Mouse (Mus musculus): Measurements from ENCODE around the gene Usp6nl. TPM values are rescaled to one million over a fixed set of nuclear protein-coding genes. Genes with fewer than 3 reads are reported as not detected.

Usp6nl gene
- polyA plus RNA-seq, 2 experiments = 2.8 to 3.3 TPM

DNA sequence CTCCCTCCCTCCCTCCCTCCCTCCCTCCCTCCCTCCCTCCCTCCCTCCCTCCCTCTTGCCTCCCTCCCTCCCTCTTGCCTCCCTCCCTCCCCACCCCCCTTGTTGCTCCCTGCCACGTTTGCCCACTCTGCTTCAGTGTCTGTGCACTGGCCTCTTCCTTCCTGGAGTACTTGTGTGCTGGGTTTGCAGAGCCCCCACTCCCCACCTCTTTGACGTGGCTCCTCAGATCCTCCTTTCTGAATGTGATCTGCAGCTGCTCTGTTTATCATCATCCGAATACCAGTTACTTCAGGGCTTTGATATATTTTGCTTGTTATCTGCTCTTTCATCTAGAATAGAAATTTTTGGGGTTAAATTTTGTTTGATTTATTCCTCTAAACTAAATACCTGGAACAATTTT, 68.8 kb downstream of the Usp6nl start:
- Histone ChIP-seq H3K9ac (replicated peaks) (no peak overlapping the region), H3K36me3 (replicated peaks; ENCODE audit: control insufficient read depth, insufficient read depth, low read depth) (no peaks in the 10 kb centered on the region), H3K4me2 (ENCODE audit: low read depth) (no peak overlapping the region), H3K9me3 (ENCODE audit: control insufficient read depth, low read length) (no peaks in the 10 kb centered on the region), H3K4me3 (ENCODE audit: insufficient read depth in 1 of 2, low read depth in 2 of 2, low read length in 2 of 2) (no peak overlapping the region), H3K27ac (no peak overlapping the region), H3K27me3 (ENCODE audit: control insufficient read depth, insufficient read depth, low read length) (no peaks in the 10 kb centered on the region), H3K4me1 (replicated peaks; ENCODE audit: control insufficient read depth in 2 of 2, insufficient read depth in 2 of 2, low read length in 1 of 2) (peaks cover 3 to 26% of the 10 kb centered on the region in 2 experiments)
- no peak for DNase-seq (ENCODE audit: low read depth in 3 of 3, low spot score in 3 of 3)
- 35% methylated on average over 3 of the region's 3 CpGs for WGBS (ENCODE audit: insufficient replicate concordance)
- TF ChIP-seq CTCF (IDR thresholded peaks at IDR 0.05; ENCODE audit: low read depth) (no peak), EP300 (IDR thresholded peaks at IDR 0.05; ENCODE audit: low read depth) (no peak)
- ATAC-seq (ENCODE audit: insufficient read depth) = no peak

DNA sequence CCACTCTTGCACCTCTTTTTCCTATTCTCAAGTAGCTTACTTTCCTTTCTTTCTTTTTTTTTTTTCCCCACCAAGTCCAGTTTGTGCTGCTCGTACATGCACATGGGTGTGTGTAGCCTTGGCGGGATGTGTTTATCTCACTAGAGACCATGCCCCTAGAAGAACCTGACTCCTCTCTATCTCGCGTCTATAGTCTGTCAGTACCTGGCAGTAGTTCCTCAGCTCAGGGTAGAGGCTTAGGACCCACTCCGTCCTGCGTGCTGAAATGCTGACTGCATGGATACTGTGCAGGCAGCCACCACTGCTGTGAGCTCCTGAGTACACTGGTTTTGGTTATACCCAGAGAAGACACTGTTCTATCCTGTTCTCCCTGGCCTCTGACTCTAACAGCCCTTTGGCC, 69.5 kb downstream of the Usp6nl start:
- Histone ChIP-seq H3K4me1 (replicated peaks; ENCODE audit: control insufficient read depth in 2 of 2, insufficient read depth in 2 of 2, low read length in 1 of 2) (peaks cover 3 to 29% of the 10 kb centered on the region in 2 experiments), H3K9ac (replicated peaks) (no peak overlapping the region), H3K36me3 (replicated peaks; ENCODE audit: control insufficient read depth, insufficient read depth, low read depth) (no peaks in the 10 kb centered on the region), H3K27ac (no peak overlapping the region), H3K27me3 (ENCODE audit: control insufficient read depth, insufficient read depth, low read length) (no peaks in the 10 kb centered on the region), H3K4me2 (ENCODE audit: low read depth) (no peak overlapping the region), H3K4me3 (ENCODE audit: insufficient read depth in 1 of 2, low read depth in 2 of 2, low read length in 2 of 2) (no peak overlapping the region), H3K9me3 (ENCODE audit: control insufficient read depth, low read length) (no peaks in the 10 kb centered on the region)
- TF ChIP-seq EP300 (IDR thresholded peaks at IDR 0.05; ENCODE audit: low read depth) (no peak), CTCF (IDR thresholded peaks at IDR 0.05; ENCODE audit: low read depth) (no peak)
- DNase-seq (ENCODE audit: low read depth in 3 of 3, low spot score in 3 of 3) (no peak), ATAC-seq (ENCODE audit: insufficient read depth) (peak; percentile 64)
- 32% methylated on average over 6 of the region's 6 CpGs for WGBS (ENCODE audit: insufficient replicate concordance)

DNA sequence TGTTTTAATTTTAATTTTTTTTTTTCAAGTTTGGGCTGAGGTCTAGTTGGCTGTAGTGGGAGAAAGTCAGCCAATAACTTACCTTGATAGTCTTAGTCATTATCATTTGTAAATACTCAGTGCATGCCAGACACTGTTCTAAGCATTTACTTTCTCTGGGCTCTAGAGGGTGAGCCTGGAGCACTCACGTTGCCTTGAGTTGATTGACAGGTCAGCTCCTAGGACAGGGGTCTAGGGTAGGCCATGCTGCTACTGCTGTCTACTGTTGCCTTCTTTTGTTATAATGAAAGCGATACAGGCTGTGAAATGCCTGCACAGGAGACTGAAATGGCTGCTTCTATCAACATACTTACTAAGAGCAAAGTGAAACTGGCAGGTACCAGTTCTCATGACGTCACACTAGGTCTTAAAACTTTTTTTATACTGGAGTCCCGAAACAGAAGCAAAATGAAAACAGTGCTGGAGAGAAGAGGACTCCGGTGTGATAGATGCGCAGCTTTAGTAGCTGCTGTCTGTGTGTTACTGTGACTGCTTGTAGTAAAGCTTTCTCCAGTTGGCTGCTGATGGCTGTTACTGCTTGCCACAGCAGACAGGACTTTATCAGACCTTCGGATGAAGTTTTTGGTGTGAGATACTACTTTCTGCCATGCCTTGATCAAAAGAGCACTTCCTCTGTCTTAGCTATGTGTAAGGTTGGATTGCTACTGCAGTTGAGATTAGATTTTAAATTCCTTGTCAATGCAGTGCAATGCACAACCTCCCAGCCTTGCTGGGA, 73.6 kb downstream of the Usp6nl start:
- H3K4me2 ChIP-seq (ENCODE audit: low read depth) = no peak overlapping the region
- ATAC-seq (ENCODE audit: insufficient read depth) = peak; percentile 22; the same call in 1 of the 2 replicates

GRCm38 (mm10) chr2:6396626-6397146, 74.2 kb downstream of the Usp6nl start:
- Histone ChIP-seq H3K27me3 (ENCODE audit: control insufficient read depth, insufficient read depth, low read length) (no peaks in the 10 kb centered on the region), H3K4me1 (replicated peaks; ENCODE audit: control insufficient read depth in 2 of 2, insufficient read depth in 2 of 2, low read length in 1 of 2) (peaks cover 0 to 17% of the 10 kb centered on the region in 2 experiments; a peak in 3 of 4 replicates), H3K9me3 (ENCODE audit: control insufficient read depth, low read length) (no peaks in the 10 kb centered on the region), H3K4me3 (ENCODE audit: insufficient read depth in 1 of 2, low read depth in 2 of 2, low read length in 2 of 2) (no peak overlapping the region), H3K36me3 (replicated peaks; ENCODE audit: control insufficient read depth, insufficient read depth, low read depth) (no peaks in the 10 kb centered on the region), H3K27ac (no peak overlapping the region), H3K4me2 (ENCODE audit: low read depth) (no peak overlapping the region), H3K9ac (replicated peaks) (no peak overlapping the region)
- DNase-seq (ENCODE audit: low read depth in 3 of 3, low spot score in 3 of 3) (no peak), ATAC-seq (ENCODE audit: insufficient read depth) (0 out of 2 replicates have a peak, but pooled peaks have one; percentile 34)
- TF ChIP-seq CTCF (IDR thresholded peaks at IDR 0.05; ENCODE audit: low read depth) = no peak
- TF ChIP-seq EP300 (IDR thresholded peaks at IDR 0.05; ENCODE audit: low read depth) = no peak
- 53% methylated on average over 1 of the region's 1 CpGs for WGBS (ENCODE audit: insufficient replicate concordance)

More for the DNA sequence above, 73.6 kb downstream of the Usp6nl start:
- TF ChIP-seq CTCF (IDR thresholded peaks at IDR 0.05; ENCODE audit: low read depth) (no peak), EP300 (IDR thresholded peaks at IDR 0.05; ENCODE audit: low read depth) (peak; percentile 35; the same call in 1 of the 2 replicates)
- no peak overlapping the region for H3K27ac ChIP-seq
- H3K4me1 ChIP-seq (replicated peaks; ENCODE audit: control insufficient read depth in 2 of 2, insufficient read depth in 2 of 2, low read length in 1 of 2) = peaks cover 0 to 18% of the 10 kb centered on the region in 2 experiments; a peak in 3 of 4 replicates
- WGBS (ENCODE audit: insufficient replicate concordance) = 52% methylated on average over 7 of the region's 7 CpGs
- H3K27me3 ChIP-seq (ENCODE audit: control insufficient read depth, insufficient read depth, low read length) = no peaks in the 10 kb centered on the region
- H3K4me3 ChIP-seq (ENCODE audit: insufficient read depth in 1 of 2, low read depth in 2 of 2, low read length in 2 of 2) = no peak overlapping the region
- no peak for DNase-seq (ENCODE audit: low read depth in 3 of 3, low spot score in 3 of 3)
- no peaks in the 10 kb centered on the region for H3K9me3 ChIP-seq (ENCODE audit: control insufficient read depth, low read length)
- no peak overlapping the region for H3K9ac ChIP-seq (replicated peaks)
- H3K36me3 ChIP-seq (replicated peaks; ENCODE audit: control insufficient read depth, insufficient read depth, low read depth) = no peaks in the 10 kb centered on the region

GRCm38 (mm10) chr2:6397166-6397565, 74.7 kb downstream of the Usp6nl start:
- no peak overlapping the region for H3K4me3 ChIP-seq (ENCODE audit: insufficient read depth in 1 of 2, low read depth in 2 of 2, low read length in 2 of 2)
- WGBS (ENCODE audit: insufficient replicate concordance) = 56% methylated on average over 3 of the region's 3 CpGs
- ATAC-seq (ENCODE audit: insufficient read depth) (no peak), DNase-seq (ENCODE audit: low read depth in 3 of 3, low spot score in 3 of 3) (no peak)
- H3K27me3 ChIP-seq (ENCODE audit: control insufficient read depth, insufficient read depth, low read length) = no peaks in the 10 kb centered on the region
- no peak for TF ChIP-seq EP300 (IDR thresholded peaks at IDR 0.05; ENCODE audit: low read depth)
- no peak for TF ChIP-seq CTCF (IDR thresholded peaks at IDR 0.05; ENCODE audit: low read depth)
- no peaks in the 10 kb centered on the region for H3K36me3 ChIP-seq (replicated peaks; ENCODE audit: control insufficient read depth, insufficient read depth, low read depth)
- H3K4me1 ChIP-seq (replicated peaks; ENCODE audit: control insufficient read depth in 2 of 2, insufficient read depth in 2 of 2, low read length in 1 of 2) = peaks cover 0 to 12% of the 10 kb centered on the region in 2 experiments; a peak in 3 of 4 replicates
- H3K9ac ChIP-seq (replicated peaks) = no peak overlapping the region
- no peak overlapping the region for H3K27ac ChIP-seq
- H3K9me3 ChIP-seq (ENCODE audit: control insufficient read depth, low read length) = no peaks in the 10 kb centered on the region
- H3K4me2 ChIP-seq (ENCODE audit: low read depth) = no peak overlapping the region
